Mouse (Mus musculus) large intestine, adult 2 months (tissue): ENCODE measurements at regions not wholly inside any gene's neighbourhood (a gene's known extent, or its start where the extent isn't known, plus 50 kb on each side); places are given as distances from the start of the nearest gene placed in this dataset.
A peak's percentile ranks its signal among the peaks of the same experiment; 100 is the strongest.

Experiments used
- DNase-seq: peaks from one replicate; pipeline ENCODE4 v3.0.0-alpha.2; 2012; ENCODE audit warnings: low read depth, low spot score
- WGBS: fragments of 180-500 bp; shearing (Covaris S2); methylation state at CpG from one replicate; pipeline ENCODE4 v1.1.7; 2018; 5-methylcytosine and 5-hydroxymethylcytosine counted together

GRCm38 (mm10) chr5:73792216-73792615 is 141.0 kb downstream of the Spata18 start:
- WGBS = 63% methylated on average over 3 of the region's 3 CpGs

GRCm38 (mm10) chr5:73796201-73796600 is 145.0 kb downstream of the Spata18 start:
- no peak for DNase-seq
- WGBS = 52% methylated on average over 2 of the region's 2 CpGs

More at GRCm38 (mm10) chr5:73792216-73792615, 141.0 kb downstream of the Spata18 start:
- DNase-seq = no peak

- 79% methylated on average over 3 of the region's 3 CpGs for WGBS
- DNase-seq = no peak
Measured at GRCm38 (mm10) chr5:73797980-73798379, 146.8 kb downstream of the Spata18 start.

GRCm38 (mm10) chr5:73803431-73803830 is 152.3 kb downstream of the Spata18 start:
- WGBS = 26% methylated on average over 1 of the region's 1 CpGs
- DNase-seq = no peak

GRCm38 (mm10) chr5:73804556-73805230 is 153.5 kb downstream of the Spata18 start:
- 70% methylated on average over 4 of the region's 4 CpGs for whole genome bisulfite sequencing
- DNase-seq = no peak

- WGBS = 28% methylated on average over 3 of the region's 3 CpGs
Measured at GRCm38 (mm10) chr5:73810660-73811059, 159.5 kb downstream of the Spata18 start.

GRCm38 (mm10) chr5:73811094-73811521 is 159.9 kb downstream of the Spata18 start:
- WGBS = 70% methylated on average over 3 of the region's 3 CpGs

More at GRCm38 (mm10) chr5:73810660-73811059, 159.5 kb downstream of the Spata18 start:
- no peak for DNase-seq

GRCm38 (mm10) chr5:73815752-73816151 is 164.6 kb downstream of the Spata18 start:
- no peak for DNase-seq
- 97% methylated on average over 5 of the region's 5 CpGs for WGBS

More at GRCm38 (mm10) chr5:73811094-73811521, 159.9 kb downstream of the Spata18 start:
- DNase-seq = no peak

- no peak for DNase-seq
Measured at GRCm38 (mm10) chr5:73817180-73817579, 166.0 kb downstream of the Spata18 start.

GRCm38 (mm10) chr5:73821956-73822545 is 170.9 kb downstream of the Spata18 start:
- WGBS = 55% methylated on average over 19 of the region's 19 CpGs
- DNase-seq = no peak

More at GRCm38 (mm10) chr5:73817180-73817579, 166.0 kb downstream of the Spata18 start:
- 76% methylated on average over 1 of the region's 1 CpGs for WGBS

GRCm38 (mm10) chr5:73823421-73823820 is 172.2 kb downstream of the Spata18 start:
- WGBS = 77% methylated on average over 5 of the region's 5 CpGs
- no peak for DNase-seq

- WGBS = 85% methylated on average over 4 of the region's 4 CpGs
Measured at GRCm38 (mm10) chr5:73826941-73827340, 175.8 kb downstream of the Spata18 start.

GRCm38 (mm10) chr5:73833721-73834120 is 182.5 kb downstream of the Spata18 start:
- no peak for DNase-seq

More at GRCm38 (mm10) chr5:73826941-73827340, 175.8 kb downstream of the Spata18 start:
- DNase-seq = no peak

GRCm38 (mm10) chr5:73843776-73844175 is 192.6 kb downstream of the Spata18 start:
- no peak for DNase-seq
- 79% methylated on average over 3 of the region's 3 CpGs for WGBS

More at GRCm38 (mm10) chr5:73833721-73834120, 182.5 kb downstream of the Spata18 start:
- 91% methylated on average over 1 of the region's 1 CpGs for WGBS

- 43% methylated on average over 12 of the region's 12 CpGs for WGBS
- DNase-seq = no peak
Measured at GRCm38 (mm10) chr5:73846096-73846782, 195.1 kb downstream of the Spata18 start.

- whole genome bisulfite sequencing = 22% methylated on average over 6 of the region's 6 CpGs
- no peak for DNase-seq
Measured at GRCm38 (mm10) chr5:73846783-73847151, 195.6 kb downstream of the Spata18 start.

- 44% methylated on average over 2 of the region's 2 CpGs for WGBS
- no peak for DNase-seq
Measured at GRCm38 (mm10) chr5:73851501-73851900, 200.3 kb downstream of the Spata18 start.

GRCm38 (mm10) chr5:73854025-73854773 is 203.0 kb downstream of the Spata18 start:
- 38% methylated on average over 22 of the region's 22 CpGs for WGBS
- DNase-seq = peak; percentile 39

- no peak for DNase-seq
- 68% methylated on average over 18 of the region's 18 CpGs for WGBS
Measured at GRCm38 (mm10) chr5:73854774-73855371, 203.7 kb downstream of the Spata18 start.
